In the genomic region with DNA sequence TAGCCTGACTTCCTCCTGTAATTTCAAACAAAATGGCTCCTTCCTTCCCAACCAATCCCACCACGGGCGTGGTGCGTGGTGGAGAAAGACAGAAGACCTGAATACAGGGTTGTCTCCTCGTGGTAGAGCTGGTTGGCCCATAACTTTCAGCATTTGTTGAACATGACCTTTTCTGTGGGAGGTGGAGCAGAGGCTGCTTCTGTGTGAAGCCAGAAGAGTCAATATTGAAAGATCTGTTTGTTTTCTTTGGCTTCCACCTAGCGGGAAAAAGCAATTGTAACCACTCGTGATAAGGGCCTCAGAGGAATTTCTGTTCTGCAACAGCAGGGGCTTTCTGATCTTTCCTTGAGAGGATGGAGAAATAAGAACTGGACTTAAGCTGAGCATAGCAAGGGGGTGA, we compare ENCODE assay signal across 24 mouse cellular contexts. TPM values are rescaled to one million over a fixed set of nuclear protein-coding genes. Genes with fewer than 3 reads are reported as not detected.
DNase-seq lines count a peak whose midpoint lies in the region; ATAC-seq and TF ChIP-seq lines count a peak whose summit lies in the region.
"Had no signal": no experiment of that assay in that cellular context is flagged by ENCODE, and none has a peak within 500 bp of the region (broad histone marks: within the 10 kb centered on the region; RNA-seq: fewer than 3 reads in every experiment).

No protein-coding gene starts in this region.

- TF ChIP-seq EP300 in lung, postnatal 0 days (IDR thresholded peaks at IDR 0.05): peak; percentile 97

- intact Hi-C loops in heart, postnatal 10 days (cut with DNase I): no loop called here

- no peak overlapping the region for H3K4me2 ChIP-seq in liver, embryonic 16.5 days (ENCODE audit: low read depth, low read length)
- no peak overlapping the region for H3K4me2 ChIP-seq in lung, postnatal 0 days (replicated peaks; ENCODE audit: low read depth, low read length)
- no peak overlapping the region for H3K4me2 ChIP-seq in stomach, embryonic 16.5 days (ENCODE audit: low read depth, low read length)
- H3K4me2 ChIP-seq in forebrain, embryonic 13.5 days: no peak overlapping the region
- H3K4me2 ChIP-seq: heart, embryonic 13.5 days; midbrain, embryonic 15.5 days had no signal

- no peaks in the 10 kb centered on the region for H3K9me3 ChIP-seq in liver, embryonic 16.5 days (replicated peaks; ENCODE audit: control insufficient read depth, low read length)
- H3K9me3 ChIP-seq in lung, postnatal 0 days (ENCODE audit: low read length): no peaks in the 10 kb centered on the region
- H3K9me3 ChIP-seq in stomach, embryonic 16.5 days (replicated peaks; ENCODE audit: control insufficient read depth, low read length): no peaks in the 10 kb centered on the region
- no peaks in the 10 kb centered on the region for H3K9me3 ChIP-seq in forebrain, embryonic 13.5 days (replicated peaks)
- H3K9me3 ChIP-seq: limb, embryonic 10.5 days; midbrain, embryonic 15.5 days had no signal

- H3K4me1 ChIP-seq in liver, embryonic 16.5 days (ENCODE audit: control insufficient read depth, low read depth, low read length): no peaks in the 10 kb centered on the region
- H3K4me1 ChIP-seq in lung, postnatal 0 days (ENCODE audit: insufficient read depth, low read depth, low read length): no peaks in the 10 kb centered on the region
- H3K4me1 ChIP-seq in stomach, embryonic 16.5 days (ENCODE audit: control insufficient read depth, insufficient read depth, low read length): 0 out of 2 replicates have a peak, but pooled peaks cover 1% of the 10 kb centered on the region
- H3K4me1 ChIP-seq in forebrain, embryonic 13.5 days: no peaks in the 10 kb centered on the region; the same call in 1 of the 2 replicates
- H3K4me1 ChIP-seq: midbrain, embryonic 15.5 days had no signal

- peak; percentile 39 for ATAC-seq in liver, embryonic 16.5 days (ENCODE audit: low read depth)
- ATAC-seq in lung, postnatal 0 days: peak; percentile 87
- ATAC-seq in stomach, embryonic 16.5 days (ENCODE audit: insufficient read depth, low FRiP score): peak; percentile 47; the same call in 1 of the 2 replicates
- no peak for ATAC-seq in forebrain, embryonic 13.5 days
- ATAC-seq: activated CD4-positive, CD25-positive, alpha-beta regulatory T cell, adult 4 months; CD4-positive, CD25-positive, alpha-beta regulatory T cell, adult 4 months; forebrain, embryonic 14.5 days; hindbrain, postnatal 0 days; intestine, postnatal 0 days; midbrain, embryonic 15.5 days had no signal

- H3K4me3 ChIP-seq in liver, embryonic 16.5 days (ENCODE audit: low read depth, low read length): no peak overlapping the region
- H3K4me3 ChIP-seq in lung, postnatal 0 days (ENCODE audit: low read depth, low read length): no peak overlapping the region
- no peak overlapping the region for H3K4me3 ChIP-seq in stomach, embryonic 16.5 days (replicated peaks; ENCODE audit: low read length)
- H3K4me3 ChIP-seq in forebrain, embryonic 13.5 days: no peak overlapping the region
- H3K4me3 ChIP-seq: heart, embryonic 13.5 days; left cerebral cortex, adult 2 months; limb, embryonic 10.5 days; midbrain, embryonic 15.5 days had no signal

- H3K27ac ChIP-seq in liver, embryonic 16.5 days (ENCODE audit: low read length): no peak overlapping the region
- peak overlapping the region; percentile 70 for H3K27ac ChIP-seq in lung, postnatal 0 days (ENCODE audit: low read length)
- H3K27ac ChIP-seq in stomach, embryonic 16.5 days (ENCODE audit: low read length): no peak overlapping the region
- no peak overlapping the region for H3K27ac ChIP-seq in forebrain, embryonic 13.5 days
- H3K27ac ChIP-seq: heart, embryonic 13.5 days; hindbrain, postnatal 0 days; left cerebral cortex, adult 2 months; limb, embryonic 10.5 days; liver, embryonic 14.5 days; midbrain, embryonic 15.5 days had no signal

- H3K9ac ChIP-seq in liver, embryonic 16.5 days (ENCODE audit: low read depth, low read length): no peak overlapping the region
- no peak overlapping the region for H3K9ac ChIP-seq in lung, postnatal 0 days (replicated peaks; ENCODE audit: low read depth)
- H3K9ac ChIP-seq in stomach, embryonic 16.5 days (ENCODE audit: low read length): no peak overlapping the region
- no peak overlapping the region for H3K9ac ChIP-seq in forebrain, embryonic 13.5 days
- H3K9ac ChIP-seq: heart, embryonic 13.5 days; liver, embryonic 14.5 days; midbrain, embryonic 15.5 days had no signal

- no peaks in the 10 kb centered on the region for H3K27me3 ChIP-seq in liver, embryonic 16.5 days (ENCODE audit: control insufficient read depth, insufficient read depth, low read depth, low read length)
- H3K27me3 ChIP-seq in lung, postnatal 0 days (replicated peaks; ENCODE audit: insufficient read depth, low read length): no peaks in the 10 kb centered on the region
- H3K27me3 ChIP-seq in stomach, embryonic 16.5 days (ENCODE audit: control insufficient read depth, insufficient read depth, low read length): no peaks in the 10 kb centered on the region
- H3K27me3 ChIP-seq in forebrain, embryonic 13.5 days: no peaks in the 10 kb centered on the region
- H3K27me3 ChIP-seq: midbrain, embryonic 15.5 days had no signal

- TF ChIP-seq CTCF in lung, postnatal 0 days (IDR thresholded peaks at IDR 0.05): 0 out of 2 replicates have a peak, but pooled peaks have one; percentile 10

- WGBS in liver, embryonic 16.5 days (ENCODE audit: insufficient replicate concordance): 53% methylated on average over 6 of the region's 6 CpGs
- WGBS in lung, postnatal 0 days: 36% methylated on average over 6 of the region's 6 CpGs
- 40% methylated on average over 6 of the region's 6 CpGs for WGBS in stomach, embryonic 16.5 days
- WGBS in forebrain, embryonic 13.5 days: 79% methylated on average over 6 of the region's 6 CpGs

- DNase-seq in heart, adult 18-20 months: peak; percentile 52 to 75
- DNase-seq in heart, postnatal 10 days: no peak
- no peak for DNase-seq in liver
- DNase-seq in lung, postnatal 0 days (ENCODE audit: low spot score): peak; percentile 90
- no peak for DNase-seq in left cerebral cortex, adult 11 months (ENCODE audit: low spot score)
- DNase-seq: adrenal gland, postnatal 36 days; cerebellum, adult 18-20 months; cerebellum, postnatal 36 days; gastrocnemius, postnatal 14 days; kidney, postnatal 14 days; right cerebral cortex, postnatal 14 days had no signal

- H3K36me3 ChIP-seq in liver, embryonic 16.5 days (ENCODE audit: control insufficient read depth, insufficient read depth): no peaks in the 10 kb centered on the region
- H3K36me3 ChIP-seq in lung, postnatal 0 days (ENCODE audit: insufficient read depth, low read length): no peaks in the 10 kb centered on the region
- H3K36me3 ChIP-seq in stomach, embryonic 16.5 days (ENCODE audit: control insufficient read depth, insufficient read depth, low read length): no peaks in the 10 kb centered on the region
- no peaks in the 10 kb centered on the region for H3K36me3 ChIP-seq in forebrain, embryonic 13.5 days (ENCODE audit: poor library complexity, severe bottlenecking)
- H3K36me3 ChIP-seq: heart, embryonic 13.5 days; limb, embryonic 10.5 days; midbrain, embryonic 15.5 days had no signal

RNA-seq across cellular contexts. Expression of a gene that starts 5.6 kb away (rescaled TPM):
- total RNA-seq in heart, adult 18-20 months (2021): 1 to 10 TPM in 1 of 2 experiments, under 1 TPM in 1; 0.69 to 1.0 TPM
- 1 to 10 TPM; 1.4 to 1.9 TPM for total RNA-seq in heart, postnatal 10 days (2021)
- polyA plus RNA-seq in liver, embryonic 16.5 days (2015; fragmentation: Nextera tagmentation; extraction: Ambion mirVana): 1.2 and 1.3 TPM in 2 replicates
- polyA plus RNA-seq in lung, postnatal 0 days (2015; fragmentation: Nextera tagmentation; extraction: Ambion mirVana): 5.4 and 6.5 TPM in 2 replicates
- 3.1 and 3.7 TPM in 2 replicates for polyA plus RNA-seq in stomach, embryonic 16.5 days (2015; fragmentation: Nextera tagmentation; extraction: Ambion mirVana)
- polyA plus RNA-seq in forebrain, embryonic 13.5 days (2015; fragmentation: Nextera tagmentation; extraction: Ambion mirVana): 0.19 and 0.53 TPM in 2 replicates

Comparison
In these comparisons a context has a peak if more than half of its experiments do, and no peak if none do; other contexts are left out.
1. DNase-seq: peak in heart, adult 18-20 months (2 of 2) and lung, postnatal 0 days (single experiment); none in heart, postnatal 10 days (0 of 2), liver (single experiment) and left cerebral cortex, adult 11 months (single experiment).